Mouse (Mus musculus) embryonic fibroblast, embryonic 13.5 days (primary cell): ENCODE measurements around the gene Gm33543. TPM values are rescaled to one million over a fixed set of nuclear protein-coding genes. Genes with fewer than 3 reads are reported as not detected.

Source experiments
- H3K27ac ChIP-seq: 2 replicates; pipeline ENCODE4 v1.5.1; 2012; ENCODE audit warnings: low read length, control low read depth, inconsistent platforms; ENCODE audit not compliant: insufficient read depth
- H3K4me1 ChIP-seq: 2 replicates; pipeline ENCODE4 v1.6.1; 2011; ENCODE audit warnings: low read length; ENCODE audit not compliant: control insufficient read depth, insufficient read depth
- H3K4me3 ChIP-seq: 2 replicates; pipeline ENCODE4 v1.5.1; 2011; ENCODE audit warnings: mild to moderate bottlenecking, control low read depth, low read length; ENCODE audit not compliant: insufficient read depth
- CTCF ChIP-seq: IDR thresholded peaks from 2 replicates; pipeline ENCODE4 v1.5.1; 2011; ENCODE audit warnings: mild to moderate bottlenecking, control low read depth, low read length, moderate library complexity, borderline replicate concordance; ENCODE audit not compliant: insufficient read depth
- POLR2A ChIP-seq: IDR thresholded peaks from 2 replicates; pipeline ENCODE4 v1.6.1; 2011; ENCODE audit warnings: low read depth, mild to moderate bottlenecking, control low read depth, low read length, moderate library complexity
- polyA plus RNA-seq: library from polyadenylated mRNA; stranded (reverse); fragments of >200 nt; gene quantifications from 2 replicates; pipeline ENCODE4 v1.2.4, GENCODE M21; 2011; ENCODE audit warnings: low read depth; ENCODE audit not compliant: missing spikeins, insufficient read length

Gm33543 gene
- polyA plus RNA-seq: not detected in 2 replicates

- Histone ChIP-seq H3K4me1 (no peaks in the 10 kb centered on the region; the same call in 1 of the 2 replicates), H3K4me3 (no peak within 1 kb of the TSS), H3K27ac (no peak within 1 kb of the TSS)
- TF ChIP-seq POLR2A (no peak), CTCF (no peak)
Measured at GRCm38 (mm10) chr10:95842789-95843637, at the start of gene Gm33543. Gene Gm33543 (minus strand): TSS chr10:95842930.

DNA sequence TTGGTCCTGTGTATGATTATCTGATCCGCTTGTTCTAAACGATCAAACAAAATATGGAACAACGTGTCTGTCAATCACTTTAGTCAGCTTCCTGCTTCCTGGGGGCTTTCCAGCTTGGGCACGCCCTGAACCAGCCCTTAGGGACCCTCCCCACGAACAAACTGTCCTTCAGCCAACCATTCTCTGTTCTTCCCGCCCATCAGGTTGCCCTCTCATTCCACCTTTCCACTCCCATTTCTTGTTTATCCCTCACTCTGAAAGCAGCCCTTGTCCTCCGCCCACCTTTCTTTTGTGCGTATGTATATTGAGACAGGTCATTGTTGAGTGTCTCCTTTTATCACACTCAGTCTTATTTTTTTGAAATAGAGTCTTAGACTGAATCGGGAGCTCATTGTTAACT lies 49.4 kb upstream of the Gm33543 start:
- Histone ChIP-seq H3K4me1 (no peaks in the 10 kb centered on the region), H3K27ac (no peak overlapping the region), H3K4me3 (no peak overlapping the region)
- TF ChIP-seq POLR2A: no peak
- no peak for TF ChIP-seq CTCF

DNA sequence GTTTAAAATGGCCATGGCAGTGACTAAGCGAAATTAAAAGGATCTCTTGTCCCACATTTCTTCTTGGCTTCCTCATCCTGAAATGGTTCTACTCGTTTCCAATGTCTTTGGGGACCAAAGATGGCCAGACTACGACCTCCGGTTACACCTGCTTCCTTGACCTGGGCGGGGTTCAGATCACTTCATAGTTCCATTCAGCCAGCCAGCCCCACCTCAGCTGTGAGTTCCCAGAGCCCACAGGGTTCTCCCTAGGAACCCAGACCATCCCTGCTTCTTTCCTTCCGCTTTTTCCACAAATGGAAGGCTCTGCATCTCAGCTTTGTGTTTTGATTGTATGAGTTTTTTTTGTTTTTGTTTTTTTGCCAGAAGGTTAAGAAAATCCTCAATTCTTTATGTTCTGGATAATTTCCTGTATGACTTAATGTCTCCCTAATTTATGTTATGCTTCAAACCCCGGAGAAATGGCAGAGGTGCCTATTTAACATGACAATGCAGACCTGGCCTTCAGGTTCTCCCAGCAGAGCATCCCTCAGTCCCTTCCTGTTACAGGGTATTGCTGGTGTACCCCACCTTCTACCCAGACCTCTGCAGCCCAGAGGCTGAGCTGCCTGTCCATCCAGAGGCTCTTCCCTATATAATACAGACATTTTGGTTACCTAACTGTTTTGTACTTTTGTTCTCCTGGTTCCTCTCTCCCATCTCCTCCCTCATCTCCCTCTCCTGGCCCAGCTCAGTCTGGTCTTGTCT lies 48.7 kb upstream of the Gm33543 start:
- H3K27ac ChIP-seq: no peak overlapping the region

DNA sequence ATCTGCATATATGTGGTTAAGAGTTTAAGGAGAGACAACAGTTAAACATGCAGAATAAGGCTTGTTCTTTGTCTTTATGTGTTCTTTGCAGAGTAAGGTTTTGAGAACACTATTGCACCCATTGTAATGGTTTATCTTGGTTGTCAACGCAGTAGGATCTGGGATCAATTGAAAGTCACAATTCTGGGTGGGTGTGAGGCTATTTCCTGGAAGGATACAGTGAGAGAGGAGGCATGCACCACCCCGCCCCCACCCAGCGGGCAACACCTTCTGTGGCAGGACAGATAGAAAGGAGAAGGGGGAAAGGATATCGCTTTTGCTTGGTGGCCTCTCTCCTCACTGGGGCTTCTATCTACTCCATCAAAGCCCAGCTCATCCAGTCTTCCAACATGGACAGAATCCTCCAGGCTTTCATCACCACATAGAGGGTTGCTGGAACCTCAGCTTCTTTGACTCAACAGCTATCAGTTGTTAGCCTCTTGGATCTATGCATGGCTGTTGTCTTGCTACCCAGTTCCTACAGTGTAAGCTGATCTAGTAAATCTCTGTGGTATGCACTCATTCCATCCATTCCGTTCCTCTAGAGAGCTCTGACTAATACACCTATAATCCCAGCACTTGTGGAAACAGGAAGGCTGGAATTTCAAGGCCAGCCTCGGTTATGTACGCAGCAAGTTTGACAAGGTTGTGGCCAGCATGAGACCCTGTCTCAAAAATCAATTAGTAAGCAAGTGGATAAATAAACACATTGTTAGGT lies 41.2 kb upstream of the Gm33543 start:
- no peak for TF ChIP-seq POLR2A
- no peak for TF ChIP-seq CTCF
- Histone ChIP-seq H3K4me1 (peaks cover 4% of the 10 kb centered on the region; the same call in 1 of the 2 replicates), H3K27ac (peak overlapping the region; percentile 47), H3K4me3 (no peak overlapping the region)

More for the DNA sequence above, 48.7 kb upstream of the Gm33543 start:
- Histone ChIP-seq H3K4me3 (no peak overlapping the region), H3K4me1 (no peaks in the 10 kb centered on the region)
- no peak for TF ChIP-seq POLR2A
- TF ChIP-seq CTCF: no peak

DNA sequence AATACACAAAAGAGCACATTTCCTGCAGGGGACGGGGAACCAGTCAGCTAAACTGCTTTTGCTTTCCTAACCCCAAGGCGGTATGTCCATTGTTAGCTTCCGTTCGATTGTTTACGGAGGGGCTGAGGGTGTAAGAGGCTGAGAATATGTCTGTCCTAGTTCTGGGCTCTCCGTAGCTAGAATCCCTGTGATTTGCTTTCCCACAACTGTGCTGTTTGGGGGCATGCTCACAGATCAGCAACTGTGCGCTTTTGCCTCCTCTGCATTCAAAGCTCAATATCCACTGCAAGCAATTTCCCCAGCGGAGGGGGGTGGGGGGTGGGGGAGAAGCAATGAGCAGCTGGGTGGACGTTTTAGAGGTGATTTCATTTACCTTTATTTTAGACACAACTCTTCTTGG lies 39.3 kb upstream of the Gm33543 start:
- peaks cover 4% of the 10 kb centered on the region; the same call in 1 of the 2 replicates for H3K4me1 ChIP-seq
- H3K4me3 ChIP-seq: no peak overlapping the region
- TF ChIP-seq POLR2A (no peak), CTCF (no peak)
- no peak overlapping the region for H3K27ac ChIP-seq

- Histone ChIP-seq H3K27ac (no peak overlapping the region), H3K4me1 (peaks cover 4% of the 10 kb centered on the region; the same call in 1 of the 2 replicates), H3K4me3 (no peak overlapping the region)
- no peak for TF ChIP-seq POLR2A
- TF ChIP-seq CTCF: no peak
Measured at GRCm38 (mm10) chr10:95879983-95880934, 37.5 kb upstream of the Gm33543 start.

GRCm38 (mm10) chr10:95870782-95871181 lies 28.1 kb upstream of the Gm33543 start:
- TF ChIP-seq CTCF (no peak), POLR2A (no peak)
- Histone ChIP-seq H3K4me3 (no peak overlapping the region), H3K4me1 (no peaks in the 10 kb centered on the region), H3K27ac (no peak overlapping the region)

GRCm38 (mm10) chr10:95868348-95868747 lies 25.6 kb upstream of the Gm33543 start:
- no peak overlapping the region for H3K4me3 ChIP-seq
- H3K4me1 ChIP-seq: peaks cover 5% of the 10 kb centered on the region
- no peak overlapping the region for H3K27ac ChIP-seq
- no peak for TF ChIP-seq CTCF
- TF ChIP-seq POLR2A: no peak

GRCm38 (mm10) chr10:95867596-95867995 lies 24.9 kb upstream of the Gm33543 start:
- Histone ChIP-seq H3K27ac (no peak overlapping the region), H3K4me1 (peaks cover 5% of the 10 kb centered on the region), H3K4me3 (no peak overlapping the region)
- TF ChIP-seq CTCF: no peak
